Mouse (Mus musculus) stomach, postnatal 0 days (tissue): Measurements from ENCODE around the gene Wnt6. TPM values are rescaled to one million over a fixed set of nuclear protein-coding genes. Genes with fewer than 3 reads are reported as not detected.

ENCODE experiments used
- ATAC-seq: fragments of 200-750 bp; cut with Nextera tagmentation; 2 replicates; pipeline ENCODE4 v1.8.0; 2017; ENCODE audit not compliant: low FRiP score, low TSS enrichment
- DNase-seq: peaks from one replicate; pipeline ENCODE4 v3.0.0-alpha.2; 2016; ENCODE audit warnings: low spot score
- H3K27ac ChIP-seq: fragments of 300-500 bp; sonication (generic); replicated peaks from 2 replicates; pipeline ENCODE4 v1.5.1; 2014; ENCODE audit warnings: mild to moderate bottlenecking, control low read depth
- H3K27me3 ChIP-seq: fragments of 300-500 bp; sonication (generic); 2 replicates; pipeline ENCODE4 v1.6.1; 2014; ENCODE audit warnings: low read length; ENCODE audit not compliant: control insufficient read depth, insufficient read depth
- H3K36me3 ChIP-seq: fragments of 300-500 bp; sonication (generic); 2 replicates; pipeline ENCODE4 v1.6.1; 2014; ENCODE audit warnings: low read length, mixed read lengths; ENCODE audit not compliant: control insufficient read depth, insufficient read depth
- H3K4me1 ChIP-seq: fragments of 300-500 bp; sonication (generic); replicated peaks from 2 replicates; pipeline ENCODE4 v1.6.1; 2014; ENCODE audit warnings: antibody characterized with exemption; ENCODE audit not compliant: control insufficient read depth, insufficient read depth
- H3K4me2 ChIP-seq: fragments of 300-500 bp; sonication (generic); replicated peaks from 2 replicates; pipeline ENCODE4 v1.6.1; 2014; ENCODE audit warnings: low read depth, mild to moderate bottlenecking, control low read depth, moderate library complexity
- H3K4me3 ChIP-seq: fragments of 300-500 bp; sonication (generic); 2 replicates; pipeline ENCODE4 v1.5.1; 2014; ENCODE audit warnings: low read depth, low read length, control low read depth
- H3K9ac ChIP-seq: fragments of 300-500 bp; sonication (generic); 2 replicates; pipeline ENCODE4 v1.6.1; 2014; ENCODE audit warnings: mild to moderate bottlenecking, low read length, control low read depth, mixed read lengths
- H3K9me3 ChIP-seq: fragments of 300-500 bp; sonication (generic); 2 replicates; pipeline ENCODE4 v1.6.1; 2016; ENCODE audit warnings: low read length; ENCODE audit not compliant: control insufficient read depth
- CTCF ChIP-seq: IDR thresholded peaks from 2 replicates; pipeline ENCODE4 v1.5.1; 2016; ENCODE audit warnings: antibody characterized with exemption, low read depth, mild to moderate bottlenecking, moderate library complexity
- EP300 ChIP-seq: optimal IDR thresholded peaks from 2 replicates; pipeline ENCODE3; 2016; ENCODE audit warnings: antibody characterized with exemption
- WGBS: fragments of 180-500 bp; shearing (Covaris S2); extraction: QIAGEN DNeasy Blood & Tissue Kit; methylation state at CpG from one replicate; pipeline ENCODE4 v1.1.7; 2014; 5-methylcytosine and 5-hydroxymethylcytosine counted together
- polyA plus RNA-seq: library from polyadenylated mRNA; unstranded; fragments of >200 nt; fragmentation: Nextera tagmentation; extraction: Ambion mirVana; gene quantifications from 2 replicates; pipeline ENCODE4 v1.2.1, GENCODE M21; 2015

The Wnt6 gene
- polyA plus RNA-seq, 1 experiment from 2014 or later, result 3.6 TPM

- Histone ChIP-seq H3K36me3 (0 out of 2 replicates have a peak, but pooled peaks cover 2% of the 10 kb centered on the region), H3K4me3 (no peak overlapping the region), H3K9ac (no peak overlapping the region), H3K27me3 (peaks cover 30% of the 10 kb centered on the region), H3K4me1 (peaks cover 7% of the 10 kb centered on the region; the same call in 1 of the 2 replicates), H3K9me3 (no peaks in the 10 kb centered on the region), H3K27ac (0 out of 2 replicates have a peak overlapping the region, but pooled peaks have one; percentile 0), H3K4me2 (no peak overlapping the region)
- WGBS, result 16% methylated on average over 10 of the region's 10 CpGs
- DNase-seq, result peak; percentile 35
- ATAC-seq, result no peak
- TF ChIP-seq EP300, result no peak
- no peak for TF ChIP-seq CTCF
Observed at GRCm38 (mm10) chr1:74804211-74804870, 32.6 kb downstream of the Wnt6 start.

- H3K36me3 ChIP-seq, result 0 out of 2 replicates have a peak, but pooled peaks cover 2% of the 10 kb centered on the region
- 0 out of 2 replicates have a peak overlapping the region, but pooled peaks have one; percentile 30 for H3K27ac ChIP-seq
- no peak for TF ChIP-seq CTCF
- TF ChIP-seq EP300, result no peak
- H3K9ac ChIP-seq, result no peak overlapping the region
- DNase-seq (no peak), ATAC-seq (no peak)
- H3K4me1 ChIP-seq, result peaks cover 7% of the 10 kb centered on the region; the same call in 1 of the 2 replicates
- H3K9me3 ChIP-seq, result no peaks in the 10 kb centered on the region
- peaks cover 30% of the 10 kb centered on the region for H3K27me3 ChIP-seq
- H3K4me2 ChIP-seq, result no peak overlapping the region
- no peak overlapping the region for H3K4me3 ChIP-seq
- WGBS, result 31% methylated on average over 3 of the region's 4 CpGs
Observed at GRCm38 (mm10) chr1:74805340-74805835, 33.7 kb downstream of the Wnt6 start.

GRCm38 (mm10) chr1:74805843-74806242, 34.2 kb downstream of the Wnt6 start:
- Histone ChIP-seq H3K9ac (no peak overlapping the region), H3K27ac (no peak overlapping the region), H3K9me3 (no peaks in the 10 kb centered on the region), H3K4me2 (no peak overlapping the region), H3K4me3 (no peak overlapping the region), H3K27me3 (peaks cover 30% of the 10 kb centered on the region), H3K4me1 (peaks cover 7% of the 10 kb centered on the region; the same call in 1 of the 2 replicates), H3K36me3 (no peaks in the 10 kb centered on the region)
- DNase-seq, result no peak
- no peak for ATAC-seq
- 36% methylated on average over 5 of the region's 5 CpGs for WGBS
- TF ChIP-seq CTCF (no peak), EP300 (no peak)

- H3K27me3 ChIP-seq, result peaks cover 29% of the 10 kb centered on the region
- H3K27ac ChIP-seq, result peak overlapping the region; percentile 45; the same call in 1 of the 2 replicates
- H3K4me3 ChIP-seq, result peak overlapping the region; percentile 12
- TF ChIP-seq CTCF (peak; percentile 54), EP300 (no peak)
- H3K36me3 ChIP-seq, result no peaks in the 10 kb centered on the region
- ATAC-seq, result no peak; the same call in 1 of the 2 replicates
- H3K4me1 ChIP-seq, result peaks cover 7% of the 10 kb centered on the region; the same call in 1 of the 2 replicates
- H3K4me2 ChIP-seq, result peak overlapping the region; percentile 32
- DNase-seq, result peak; percentile 44
- 1% methylated on average over 38 of the region's 38 CpGs for WGBS
- H3K9me3 ChIP-seq, result no peaks in the 10 kb centered on the region
- H3K9ac ChIP-seq, result no peak overlapping the region; the same call in 1 of the 2 replicates
Observed at GRCm38 (mm10) chr1:74806360-74807311, 34.9 kb downstream of the Wnt6 start.

GRCm38 (mm10) chr1:74807551-74808071, 35.9 kb downstream of the Wnt6 start:
- peak overlapping the region; percentile 23; the same call in 1 of the 2 replicates for H3K4me2 ChIP-seq
- no peak overlapping the region for H3K9ac ChIP-seq
- DNase-seq (no peak), ATAC-seq (peak; percentile 10; the same call in 1 of the 2 replicates)
- H3K4me3 ChIP-seq, result no peak overlapping the region
- H3K36me3 ChIP-seq, result no peaks in the 10 kb centered on the region
- peaks cover 7% of the 10 kb centered on the region; the same call in 1 of the 2 replicates for H3K4me1 ChIP-seq
- H3K27me3 ChIP-seq, result peaks cover 21% of the 10 kb centered on the region
- no peak for TF ChIP-seq EP300
- H3K27ac ChIP-seq, result no peak overlapping the region; the same call in 1 of the 2 replicates
- H3K9me3 ChIP-seq, result no peaks in the 10 kb centered on the region
- 13% methylated on average over 23 of the region's 23 CpGs for WGBS
